Mouse (Mus musculus): ENCODE results near the gene Ankrd39.

GRCm38 (mm10) chr1:36547981-36548598 is 845 bp upstream of the Ankrd39 start:
- no peak for TF ChIP-seq CTCF (IDR thresholded peaks at IDR 0.05; ENCODE audit: low read depth, low read length)
- no peak for TF ChIP-seq EP300 (IDR thresholded peaks at IDR 0.05; ENCODE audit: insufficient read depth, low read depth, low read length)

Measured in ES-Bruce4 (cell line).